Mouse (Mus musculus): ENCODE results near the gene Ddx58. TPM values are rescaled to one million over a fixed set of nuclear protein-coding genes. Genes with fewer than 3 reads are reported as not detected.

Ddx58 gene
- polyA plus RNA-seq, 1 experiment from 2014 or later: 6.4 TPM

GRCm38 (mm10) chr4:40160591-40161434 is 78.8 kb downstream of the Ddx58 start:
- H3K9ac ChIP-seq (ENCODE audit: low read length): no peak overlapping the region
- H3K27me3 ChIP-seq (replicated peaks; ENCODE audit: control insufficient read depth, insufficient read depth, low read length): no peaks in the 10 kb centered on the region
- WGBS: 94% methylated on average over 8 of the region's 8 CpGs
- no peak overlapping the region for H3K4me2 ChIP-seq (ENCODE audit: low read length)
- peaks cover 11% of the 10 kb centered on the region for H3K4me1 ChIP-seq (replicated peaks; ENCODE audit: control insufficient read depth, insufficient read depth, low read length)
- peaks cover 16% of the 10 kb centered on the region for H3K36me3 ChIP-seq (ENCODE audit: control insufficient read depth, insufficient read depth, low read length)
- no peak overlapping the region for H3K27ac ChIP-seq (ENCODE audit: low read depth)
- ATAC-seq (replicated peaks; ENCODE audit: low FRiP score, low TSS enrichment, low read depth) (no peak), DNase-seq (ENCODE audit: low spot score) (no peak)
- H3K4me3 ChIP-seq (ENCODE audit: low read depth, low read length): no peak overlapping the region
- H3K9me3 ChIP-seq (ENCODE audit: control insufficient read depth, low read length): 0 out of 2 replicates have a peak, but pooled peaks cover 5% of the 10 kb centered on the region

GRCm38 (mm10) chr4:40158224-40158540 is 81.4 kb downstream of the Ddx58 start:
- no peak overlapping the region for H3K4me2 ChIP-seq (ENCODE audit: low read length)
- WGBS: 86% methylated on average over 5 of the region's 5 CpGs
- ATAC-seq (replicated peaks; ENCODE audit: low FRiP score, low TSS enrichment, low read depth): no peak

GRCm38 (mm10) chr4:40157500-40158223 is 82.0 kb downstream of the Ddx58 start:
- Histone ChIP-seq H3K4me3 (ENCODE audit: low read depth, low read length) (no peak overlapping the region), H3K9ac (ENCODE audit: low read length) (no peak overlapping the region), H3K4me2 (ENCODE audit: low read length) (no peak overlapping the region), H3K4me1 (replicated peaks; ENCODE audit: control insufficient read depth, insufficient read depth, low read length) (peaks cover 11% of the 10 kb centered on the region), H3K9me3 (ENCODE audit: control insufficient read depth, low read length) (0 out of 2 replicates have a peak, but pooled peaks cover 5% of the 10 kb centered on the region), H3K27me3 (replicated peaks; ENCODE audit: control insufficient read depth, insufficient read depth, low read length) (no peaks in the 10 kb centered on the region), H3K36me3 (ENCODE audit: control insufficient read depth, insufficient read depth, low read length) (no peaks in the 10 kb centered on the region), H3K27ac (ENCODE audit: low read depth) (no peak overlapping the region)
- no peak for DNase-seq (ENCODE audit: low spot score)
- ATAC-seq (replicated peaks; ENCODE audit: low FRiP score, low TSS enrichment, low read depth): no peak
- WGBS: 60% methylated on average over 5 of the region's 5 CpGs

More at GRCm38 (mm10) chr4:40158224-40158540, 81.4 kb downstream of the Ddx58 start:
- H3K36me3 ChIP-seq (ENCODE audit: control insufficient read depth, insufficient read depth, low read length): no peaks in the 10 kb centered on the region
- H3K27ac ChIP-seq (ENCODE audit: low read depth): no peak overlapping the region
- 0 out of 2 replicates have a peak, but pooled peaks cover 5% of the 10 kb centered on the region for H3K9me3 ChIP-seq (ENCODE audit: control insufficient read depth, low read length)
- no peak overlapping the region for H3K4me3 ChIP-seq (ENCODE audit: low read depth, low read length)
- no peak overlapping the region for H3K9ac ChIP-seq (ENCODE audit: low read length)
- no peaks in the 10 kb centered on the region for H3K27me3 ChIP-seq (replicated peaks; ENCODE audit: control insufficient read depth, insufficient read depth, low read length)
- peaks cover 11% of the 10 kb centered on the region for H3K4me1 ChIP-seq (replicated peaks; ENCODE audit: control insufficient read depth, insufficient read depth, low read length)
- DNase-seq (ENCODE audit: low spot score): no peak

GRCm38 (mm10) chr4:40156582-40157499 is 82.8 kb downstream of the Ddx58 start:
- DNase-seq (ENCODE audit: low spot score): no peak
- H3K4me1 ChIP-seq (replicated peaks; ENCODE audit: control insufficient read depth, insufficient read depth, low read length): peaks cover 11% of the 10 kb centered on the region

GRCm38 (mm10) chr4:40156153-40156552 is 83.5 kb downstream of the Ddx58 start:
- Histone ChIP-seq H3K9ac (ENCODE audit: low read length) (no peak overlapping the region), H3K36me3 (ENCODE audit: control insufficient read depth, insufficient read depth, low read length) (no peaks in the 10 kb centered on the region; the same call in 1 of the 2 replicates), H3K27me3 (replicated peaks; ENCODE audit: control insufficient read depth, insufficient read depth, low read length) (no peaks in the 10 kb centered on the region), H3K27ac (ENCODE audit: low read depth) (no peak overlapping the region), H3K4me2 (ENCODE audit: low read length) (no peak overlapping the region), H3K9me3 (ENCODE audit: control insufficient read depth, low read length) (0 out of 2 replicates have a peak, but pooled peaks cover 5% of the 10 kb centered on the region), H3K4me3 (ENCODE audit: low read depth, low read length) (no peak overlapping the region), H3K4me1 (replicated peaks; ENCODE audit: control insufficient read depth, insufficient read depth, low read length) (peaks cover 11% of the 10 kb centered on the region)
- 54% methylated on average over 2 of the region's 2 CpGs for WGBS
- ATAC-seq (replicated peaks; ENCODE audit: low FRiP score, low TSS enrichment, low read depth) (no peak), DNase-seq (ENCODE audit: low spot score) (no peak)

More at GRCm38 (mm10) chr4:40156582-40157499, 82.8 kb downstream of the Ddx58 start:
- ATAC-seq (replicated peaks; ENCODE audit: low FRiP score, low TSS enrichment, low read depth): no peak
- no peaks in the 10 kb centered on the region; the same call in 1 of the 2 replicates for H3K36me3 ChIP-seq (ENCODE audit: control insufficient read depth, insufficient read depth, low read length)
- H3K27ac ChIP-seq (ENCODE audit: low read depth): no peak overlapping the region
- H3K9me3 ChIP-seq (ENCODE audit: control insufficient read depth, low read length): 0 out of 2 replicates have a peak, but pooled peaks cover 5% of the 10 kb centered on the region
- no peaks in the 10 kb centered on the region for H3K27me3 ChIP-seq (replicated peaks; ENCODE audit: control insufficient read depth, insufficient read depth, low read length)
- no peak overlapping the region for H3K4me2 ChIP-seq (ENCODE audit: low read length)
- no peak overlapping the region for H3K4me3 ChIP-seq (ENCODE audit: low read depth, low read length)
- no peak overlapping the region for H3K9ac ChIP-seq (ENCODE audit: low read length)
- 57% methylated on average over 18 of the region's 18 CpGs for WGBS

- H3K27me3 ChIP-seq (replicated peaks; ENCODE audit: control insufficient read depth, insufficient read depth, low read length): no peaks in the 10 kb centered on the region
- no peak for DNase-seq (ENCODE audit: low spot score)
- WGBS: 74% methylated on average over 13 of the region's 13 CpGs
- no peak overlapping the region for H3K4me3 ChIP-seq (ENCODE audit: low read depth, low read length)
- H3K4me1 ChIP-seq (replicated peaks; ENCODE audit: control insufficient read depth, insufficient read depth, low read length): peaks cover 11% of the 10 kb centered on the region
- H3K27ac ChIP-seq (ENCODE audit: low read depth): no peak overlapping the region
- no peak overlapping the region for H3K9ac ChIP-seq (ENCODE audit: low read length)
- no peaks in the 10 kb centered on the region; the same call in 1 of the 2 replicates for H3K36me3 ChIP-seq (ENCODE audit: control insufficient read depth, insufficient read depth, low read length)
- no peak overlapping the region for H3K4me2 ChIP-seq (ENCODE audit: low read length)
- no peak for ATAC-seq (replicated peaks; ENCODE audit: low FRiP score, low TSS enrichment, low read depth)
- H3K9me3 ChIP-seq (ENCODE audit: control insufficient read depth, low read length): 0 out of 2 replicates have a peak, but pooled peaks cover under 1% of the 10 kb centered on the region
Measured at GRCm38 (mm10) chr4:40155467-40155999, 84.1 kb downstream of the Ddx58 start.

- H3K36me3 ChIP-seq (ENCODE audit: control insufficient read depth, insufficient read depth, low read length): peaks cover 3% of the 10 kb centered on the region
- no peaks in the 10 kb centered on the region for H3K27me3 ChIP-seq (replicated peaks; ENCODE audit: control insufficient read depth, insufficient read depth, low read length)
- H3K4me1 ChIP-seq (replicated peaks; ENCODE audit: control insufficient read depth, insufficient read depth, low read length): peaks cover 11% of the 10 kb centered on the region
- H3K27ac ChIP-seq (ENCODE audit: low read depth): no peak overlapping the region
- no peak overlapping the region for H3K4me2 ChIP-seq (ENCODE audit: low read length)
- ATAC-seq (replicated peaks; ENCODE audit: low FRiP score, low TSS enrichment, low read depth): no peak
- WGBS: 90% methylated on average over 4 of the region's 4 CpGs
- no peak overlapping the region for H3K4me3 ChIP-seq (ENCODE audit: low read depth, low read length)
- no peak overlapping the region for H3K9ac ChIP-seq (ENCODE audit: low read length)
- H3K9me3 ChIP-seq (ENCODE audit: control insufficient read depth, low read length): no peaks in the 10 kb centered on the region
- no peak for DNase-seq (ENCODE audit: low spot score)
Measured at GRCm38 (mm10) chr4:40154751-40155150, 84.9 kb downstream of the Ddx58 start.
